Mouse (Mus musculus) forebrain, embryonic 14.5 days (tissue): ENCODE results near the gene Rrp1b. TPM values are rescaled to one million over a fixed set of nuclear protein-coding genes. Genes with fewer than 3 reads are reported as not detected.

Source experiments
- ATAC-seq: fragments of 200-750 bp; cut with Nextera tagmentation; 2 replicates; pipeline ENCODE4 v1.8.0; 2017; ENCODE audit warnings: mild to moderate bottlenecking, moderate library complexity
- DNase-seq: peaks from one replicate; pipeline ENCODE4 v3.0.0-alpha.2; 2015; ENCODE audit warnings: low spot score
- H3K27ac ChIP-seq: fragments of 300-500 bp; sonication (generic); 2 replicates; pipeline ENCODE4 v1.5.1; 2014; ENCODE audit warnings: low read depth, mild to moderate bottlenecking, control low read depth, low read length, moderate library complexity
- H3K27me3 ChIP-seq: fragments of 300-500 bp; sonication (generic); replicated peaks from 2 replicates; pipeline ENCODE4 v1.6.1; 2014; ENCODE audit warnings: low read length, control low read depth, mixed read lengths; ENCODE audit not compliant: control insufficient read depth, insufficient read depth
- H3K36me3 ChIP-seq: fragments of 300-500 bp; sonication (generic); 2 replicates; pipeline ENCODE4 v1.6.1; 2014; ENCODE audit warnings: low read length, control low read depth; ENCODE audit not compliant: control insufficient read depth, insufficient read depth
- H3K4me1 ChIP-seq: fragments of 300-500 bp; sonication (generic); 2 replicates; pipeline ENCODE4 v1.6.1; 2014; ENCODE audit warnings: antibody characterized with exemption, low read length, control low read depth; ENCODE audit not compliant: control insufficient read depth, insufficient read depth
- H3K4me2 ChIP-seq: fragments of 300-500 bp; sonication (generic); 2 replicates; pipeline ENCODE4 v1.6.1; 2014; ENCODE audit warnings: mild to moderate bottlenecking, control low read depth, low read length
- H3K4me3 ChIP-seq: fragments of 300-500 bp; sonication (generic); 2 replicates; pipeline ENCODE4 v1.5.1; 2014; ENCODE audit warnings: low read depth, low read length, control low read depth
- H3K9ac ChIP-seq: fragments of 300-500 bp; sonication (generic); 2 replicates; pipeline ENCODE4 v1.6.1; 2014; ENCODE audit warnings: mild to moderate bottlenecking, low read length, control low read depth, moderate library complexity
- H3K9me3 ChIP-seq: fragments of 300-500 bp; sonication (generic); replicated peaks from 2 replicates; pipeline ENCODE4 v1.6.1; 2016; ENCODE audit warnings: low read length, control low read depth, mixed read lengths; ENCODE audit not compliant: control insufficient read depth
- WGBS: fragments of 180-500 bp; shearing (Covaris S2); extraction: QIAGEN DNeasy Blood & Tissue Kit; methylation state at CpG from one replicate; pipeline ENCODE4 v1.1.7; 2014; 5-methylcytosine and 5-hydroxymethylcytosine counted together
- polyA plus RNA-seq: library from polyadenylated mRNA; unstranded; fragments of >200 nt; fragmentation: Nextera tagmentation; extraction: Ambion mirVana; gene quantifications from 2 replicates; pipeline ENCODE4 v1.2.1, GENCODE M21; 2014

Rrp1b gene
- 29.0 and 29.5 TPM in 2 replicates for polyA plus RNA-seq

DNA sequence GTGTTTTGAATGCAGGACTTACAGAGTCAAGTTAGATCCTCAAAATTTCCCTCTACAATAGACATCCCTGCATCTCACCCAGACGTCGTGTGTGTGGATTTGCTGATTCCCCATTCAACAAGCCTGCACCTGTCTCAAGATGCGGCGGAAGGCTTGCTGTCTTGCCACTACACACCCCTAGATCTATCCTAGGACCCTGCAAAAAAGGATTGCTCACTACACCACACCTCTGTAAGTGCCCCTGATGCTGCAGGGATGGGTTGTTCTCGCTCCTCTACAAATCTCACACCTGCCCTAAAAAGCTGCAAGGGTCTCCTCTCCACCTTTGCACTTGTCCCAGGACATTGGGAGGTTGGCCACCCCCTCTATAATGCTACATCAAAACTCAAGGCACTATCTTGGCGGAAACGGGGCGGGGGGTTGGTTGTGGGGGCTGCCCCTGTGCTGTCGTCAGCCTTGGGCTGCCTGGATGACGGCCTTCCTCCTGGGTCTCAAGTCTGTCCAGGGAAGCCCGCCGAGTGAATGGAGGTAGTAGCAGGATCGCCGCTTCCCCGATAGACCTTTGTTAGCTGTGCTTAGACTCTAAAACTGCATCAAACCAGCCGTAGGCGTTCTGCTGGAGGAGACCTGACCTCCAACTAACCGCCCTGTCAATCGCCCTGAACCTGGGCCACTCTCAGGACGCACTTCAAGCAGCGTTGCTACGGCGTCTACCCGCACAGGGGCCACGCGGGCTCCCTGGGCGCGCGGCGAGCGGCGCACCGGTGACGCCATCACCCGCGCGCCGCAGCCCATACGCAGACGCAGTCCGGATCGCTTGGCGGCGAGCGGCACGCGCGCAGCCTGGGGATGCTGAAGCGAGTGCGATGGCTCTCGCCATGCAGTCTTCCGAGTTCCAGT, at the start of gene Rrp1b, which contains the start of gene Hsf2bp:
TSS of gene Rrp1b (plus strand) at position 492 of the 900 bp plus-strand sequence.
TSS of gene Hsf2bp (minus strand) at position 741 of the 900 bp plus-strand sequence.
- WGBS: 5% methylated on average over 51 of the region's 52 CpGs
- H3K36me3 ChIP-seq: no peaks in the 10 kb centered on the region
- H3K27me3 ChIP-seq: no peaks in the 10 kb centered on the region
- H3K9ac ChIP-seq: peak within 1 kb of the TSS; percentile 87
- ATAC-seq: peak; percentile 99
- H3K4me2 ChIP-seq: peak within 1 kb of the TSS; percentile 83
- DNase-seq: peak; percentile 93
- H3K9me3 ChIP-seq: no peaks in the 10 kb centered on the region
- H3K4me1 ChIP-seq: peaks cover 9% of the 10 kb centered on the region; the same call in 1 of the 2 replicates
- peak within 1 kb of the TSS; percentile 72 for H3K27ac ChIP-seq
- H3K4me3 ChIP-seq: peak within 1 kb of the TSS; percentile 92

DNA sequence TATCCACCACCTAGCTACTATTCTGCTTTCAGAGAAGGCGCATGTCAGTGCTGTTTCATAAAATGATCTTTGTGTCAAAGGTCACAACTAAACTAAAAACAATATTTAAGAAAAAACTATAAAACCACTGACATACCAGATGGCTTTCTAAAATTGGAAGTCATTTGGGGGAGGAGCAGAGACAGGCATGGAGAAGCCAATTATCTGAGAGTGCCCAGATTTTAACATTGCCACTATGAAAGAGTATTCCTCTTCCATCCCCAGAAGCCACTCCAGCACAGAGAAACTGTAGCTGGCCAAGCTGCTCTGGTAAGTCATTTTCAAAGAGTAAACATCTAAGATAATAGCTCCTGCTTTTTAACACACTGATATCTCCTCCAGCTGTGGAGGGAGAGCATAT, 49.0 kb upstream of the Rrp1b start:
- Histone ChIP-seq H3K4me3 (no peak overlapping the region), H3K4me2 (no peak overlapping the region), H3K9me3 (no peaks in the 10 kb centered on the region), H3K4me1 (no peaks in the 10 kb centered on the region), H3K27me3 (no peaks in the 10 kb centered on the region), H3K36me3 (no peaks in the 10 kb centered on the region), H3K9ac (no peak overlapping the region), H3K27ac (no peak overlapping the region)
- ATAC-seq (no peak), DNase-seq (no peak)
- 93% methylated on average over 1 of the region's 1 CpGs for WGBS

DNA sequence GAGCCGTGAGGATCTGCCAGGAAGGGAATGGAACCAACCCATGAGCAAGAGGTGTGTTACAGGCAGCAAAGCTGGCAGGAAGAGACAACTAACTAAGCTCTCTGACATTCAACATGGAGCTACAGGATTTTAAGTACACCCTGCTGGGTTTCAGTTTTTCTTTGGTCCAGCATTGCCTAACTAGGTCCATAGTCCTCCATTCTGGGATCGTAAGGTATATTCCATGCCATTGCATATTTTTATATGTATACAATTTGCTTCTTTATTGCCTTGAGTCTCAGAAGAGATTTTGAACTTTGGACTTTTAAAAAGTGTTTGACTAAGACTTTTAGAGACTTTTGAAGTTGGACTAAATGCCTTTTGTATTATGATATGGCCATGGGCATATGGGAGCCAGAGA, 46.9 kb upstream of the Rrp1b start:
- Histone ChIP-seq H3K27ac (no peak overlapping the region), H3K4me3 (no peak overlapping the region), H3K27me3 (no peaks in the 10 kb centered on the region), H3K36me3 (no peaks in the 10 kb centered on the region), H3K9me3 (no peaks in the 10 kb centered on the region), H3K4me2 (no peak overlapping the region), H3K9ac (no peak overlapping the region), H3K4me1 (no peaks in the 10 kb centered on the region)
- no peak for DNase-seq
- no peak for ATAC-seq
- WGBS: 83% methylated on average over 2 of the region's 2 CpGs

DNA sequence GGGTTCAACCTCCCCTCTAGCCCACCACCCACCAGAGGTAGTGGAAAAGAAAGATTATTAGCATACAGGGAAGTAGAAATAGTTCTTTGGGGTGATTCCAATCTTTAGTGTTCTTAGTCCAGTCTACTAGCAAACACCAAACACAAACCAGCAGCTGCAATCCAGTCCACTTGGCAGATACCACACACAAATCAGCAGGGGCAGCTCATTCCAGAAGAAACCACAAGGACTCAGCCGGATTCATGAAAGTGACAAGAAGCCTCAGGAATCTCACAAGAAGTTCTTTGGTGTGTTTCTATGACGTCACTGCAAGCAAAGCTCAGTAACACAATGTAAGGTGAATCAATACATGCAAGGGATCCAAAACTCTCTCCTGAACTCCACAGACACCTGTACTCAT, 43.9 kb upstream of the Rrp1b start:
- DNase-seq (no peak), ATAC-seq (no peak)
- H3K9ac ChIP-seq: no peak overlapping the region
- no peaks in the 10 kb centered on the region for H3K36me3 ChIP-seq
- no peak overlapping the region for H3K4me2 ChIP-seq
- H3K27me3 ChIP-seq: no peaks in the 10 kb centered on the region
- H3K4me3 ChIP-seq: no peak overlapping the region
- H3K4me1 ChIP-seq: no peaks in the 10 kb centered on the region
- H3K9me3 ChIP-seq: no peaks in the 10 kb centered on the region
- H3K27ac ChIP-seq: no peak overlapping the region
- 55% methylated on average over 2 of the region's 2 CpGs for WGBS

DNA sequence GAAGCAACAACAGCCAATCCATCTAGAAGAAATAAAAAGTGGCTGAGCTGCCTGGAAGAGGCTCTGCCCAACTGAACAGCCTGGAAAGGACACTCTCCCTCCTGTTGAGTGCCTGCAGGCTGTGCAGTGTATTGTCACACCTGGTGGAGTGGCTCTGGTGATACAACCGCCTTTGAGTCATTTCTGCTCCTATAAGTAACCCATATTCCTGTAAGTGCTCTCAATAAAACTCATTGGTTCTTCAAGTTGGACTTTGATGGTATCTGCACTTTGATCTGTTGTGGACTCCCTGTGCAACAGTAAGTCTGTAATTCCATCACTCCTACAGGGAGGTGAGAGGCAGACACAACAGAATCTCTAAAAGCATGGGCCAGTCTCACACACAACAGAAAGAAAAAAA, 42.5 kb upstream of the Rrp1b start:
- no peaks in the 10 kb centered on the region for H3K36me3 ChIP-seq
- ATAC-seq: no peak
- no peaks in the 10 kb centered on the region for H3K4me1 ChIP-seq
- H3K4me3 ChIP-seq: no peak overlapping the region
- no peak for DNase-seq
- H3K27me3 ChIP-seq: no peaks in the 10 kb centered on the region
- no peaks in the 10 kb centered on the region for H3K9me3 ChIP-seq
- no peak overlapping the region for H3K27ac ChIP-seq
- WGBS: 88% methylated on average over 1 of the region's 1 CpGs
- H3K4me2 ChIP-seq: no peak overlapping the region
- H3K9ac ChIP-seq: no peak overlapping the region

DNA sequence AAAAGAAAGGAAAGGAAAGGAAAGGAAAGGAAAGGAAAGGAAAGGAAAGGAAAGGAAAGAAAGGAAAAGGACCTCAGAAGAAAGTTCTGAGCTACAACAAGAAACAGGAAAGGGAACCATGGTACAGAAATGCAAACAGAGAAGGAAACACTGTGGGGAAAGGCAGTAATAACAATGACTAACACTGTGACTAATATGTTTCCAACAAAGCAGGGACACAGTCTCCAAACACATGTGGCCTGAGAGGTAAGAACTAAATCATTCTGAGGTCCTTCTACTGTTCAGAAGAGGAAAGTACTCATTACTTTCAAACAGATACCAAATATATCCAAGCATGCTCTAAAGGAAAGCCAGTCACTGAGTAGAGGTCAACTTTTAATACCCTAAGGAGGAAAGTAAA, 41.8 kb upstream of the Rrp1b start:
- H3K4me1 ChIP-seq: no peaks in the 10 kb centered on the region
- no peaks in the 10 kb centered on the region for H3K36me3 ChIP-seq
- no peaks in the 10 kb centered on the region for H3K9me3 ChIP-seq
- ATAC-seq: no peak
- no peak overlapping the region for H3K9ac ChIP-seq
- no peak overlapping the region for H3K27ac ChIP-seq
- DNase-seq: no peak
- H3K27me3 ChIP-seq: no peaks in the 10 kb centered on the region
- H3K4me3 ChIP-seq: no peak overlapping the region
- H3K4me2 ChIP-seq: no peak overlapping the region

DNA sequence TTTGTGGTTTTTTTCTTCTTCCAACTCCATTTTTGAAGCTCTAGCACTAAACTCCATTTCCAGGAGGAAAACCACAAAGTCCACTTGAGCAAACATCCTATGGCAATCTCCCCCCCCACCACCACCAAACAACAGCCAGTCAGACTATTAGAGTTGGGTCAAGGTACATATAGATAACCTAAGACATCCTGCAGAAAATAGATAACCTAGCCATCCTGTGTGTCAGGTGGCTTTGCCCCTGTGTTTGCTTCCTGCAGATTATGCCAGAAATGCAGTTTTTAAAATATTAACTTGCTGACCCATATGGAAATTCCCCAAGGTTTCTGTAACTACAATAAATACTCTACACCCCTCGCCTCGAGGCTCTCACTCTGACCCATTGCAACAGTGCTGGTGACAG, 40.1 kb upstream of the Rrp1b start:
- Histone ChIP-seq H3K9me3 (no peaks in the 10 kb centered on the region), H3K4me1 (no peaks in the 10 kb centered on the region), H3K4me3 (no peak overlapping the region), H3K27me3 (no peaks in the 10 kb centered on the region), H3K27ac (no peak overlapping the region), H3K9ac (no peak overlapping the region), H3K36me3 (no peaks in the 10 kb centered on the region), H3K4me2 (no peak overlapping the region)
- WGBS: 85% methylated on average over 2 of the region's 2 CpGs
- ATAC-seq: no peak
- no peak for DNase-seq

DNA sequence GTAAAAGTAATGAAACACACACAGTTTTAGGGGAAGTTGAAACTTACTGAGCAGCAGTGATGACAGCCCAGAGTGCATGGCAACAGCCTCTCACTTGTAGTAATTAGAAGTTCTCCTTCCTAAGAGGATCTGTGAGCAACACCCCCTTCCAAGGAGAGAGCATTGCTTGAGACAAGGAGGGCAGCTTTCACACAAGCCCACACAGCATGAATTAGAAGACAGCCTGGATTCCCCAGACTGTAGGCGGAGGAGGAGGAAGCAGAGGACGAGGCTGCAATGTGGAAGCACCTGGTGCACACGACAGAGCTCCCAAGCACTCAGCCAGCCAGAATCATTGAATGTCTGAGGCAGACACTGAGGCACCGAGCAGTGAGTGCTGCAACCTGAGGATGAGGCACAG, 39.6 kb upstream of the Rrp1b start:
- DNase-seq: no peak
- Histone ChIP-seq H3K36me3 (no peaks in the 10 kb centered on the region), H3K27ac (no peak overlapping the region), H3K9me3 (no peaks in the 10 kb centered on the region), H3K27me3 (no peaks in the 10 kb centered on the region), H3K4me2 (no peak overlapping the region), H3K4me3 (no peak overlapping the region), H3K4me1 (no peaks in the 10 kb centered on the region), H3K9ac (no peak overlapping the region)
- WGBS: 70% methylated on average over 4 of the region's 4 CpGs
- ATAC-seq: no peak

DNA sequence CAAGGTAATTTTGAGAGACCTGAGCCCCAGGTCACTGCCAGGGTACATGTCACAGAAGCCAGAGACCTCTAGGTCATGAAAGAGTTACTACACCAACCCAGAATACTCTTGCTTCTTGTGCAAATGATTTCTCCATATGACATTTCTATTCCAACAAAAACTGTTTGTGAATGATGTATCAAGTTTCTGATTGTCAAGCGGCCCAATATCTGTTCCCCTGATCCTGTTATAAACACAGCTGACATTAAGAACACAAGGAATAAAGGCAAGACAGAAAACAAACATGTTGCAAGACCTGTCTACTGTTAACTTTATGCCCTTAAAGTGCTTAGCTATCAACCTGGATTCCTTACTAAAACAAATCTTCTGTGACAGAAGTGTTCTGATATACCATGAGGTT, 37.5 kb upstream of the Rrp1b start:
- Histone ChIP-seq H3K9ac (no peak overlapping the region), H3K27me3 (no peaks in the 10 kb centered on the region), H3K27ac (no peak overlapping the region), H3K4me2 (no peak overlapping the region), H3K4me1 (no peaks in the 10 kb centered on the region), H3K4me3 (no peak overlapping the region), H3K9me3 (no peaks in the 10 kb centered on the region), H3K36me3 (no peaks in the 10 kb centered on the region)
- ATAC-seq (no peak), DNase-seq (no peak)
- 91% methylated on average over 1 of the region's 1 CpGs for WGBS
